Mouse (Mus musculus) layer of hippocampus, adult 18-20 months (tissue): Measurements from ENCODE around the gene Gm11555. TPM values are rescaled to one million over a fixed set of nuclear protein-coding genes. Genes with fewer than 3 reads are reported as not detected.
"Not testable (repeated sequence)": the region's sequence is repeated elsewhere in the genome, so short reads cannot be mapped to it uniquely, and the experiment has no call there.

Source experiments
- DNase-seq, 2 experiments: peaks; one replicate each; pipeline ENCODE4 v3.0.0; 2022; ENCODE audit warnings: low spot score in 2 of 2
- long read RNA-seq: library from polyadenylated mRNA; stranded (forward); transcript quantifications from one replicate; pipeline ENCODE4 v2.0.0, GENCODE M21; 2021
- total RNA-seq, 2 experiments: library from RNA; stranded (reverse); gene quantifications; 2 replicates each; pipeline ENCODE4 v1.2.3; 2021

Gm11555 gene
- not detected for total RNA-seq
- long read RNA-seq = 0 reads

DNA sequence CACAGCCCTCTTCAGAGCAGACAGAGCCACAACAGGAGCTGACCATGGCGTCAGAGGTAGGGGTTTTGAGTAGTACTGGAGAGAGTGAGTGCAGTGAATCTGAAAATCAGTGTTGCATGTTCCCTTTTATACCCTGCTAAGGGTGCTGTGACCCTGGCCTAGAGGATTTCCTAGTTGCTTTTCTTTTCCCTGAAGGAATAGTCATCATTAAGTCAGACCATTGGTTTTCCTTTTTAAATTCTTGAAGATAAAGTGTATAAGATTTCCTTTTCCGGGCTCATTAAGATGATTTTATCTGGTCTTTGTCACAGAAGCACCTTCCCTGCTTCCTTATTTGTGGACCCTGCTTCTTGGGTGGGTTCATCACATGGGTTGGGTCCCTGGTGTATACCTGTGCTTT is at the start of gene Gm11555:
Gene Gm11555 (minus strand): TSS at position 101 of the 400 bp plus-strand sequence.
- no peak for DNase-seq

DNA sequence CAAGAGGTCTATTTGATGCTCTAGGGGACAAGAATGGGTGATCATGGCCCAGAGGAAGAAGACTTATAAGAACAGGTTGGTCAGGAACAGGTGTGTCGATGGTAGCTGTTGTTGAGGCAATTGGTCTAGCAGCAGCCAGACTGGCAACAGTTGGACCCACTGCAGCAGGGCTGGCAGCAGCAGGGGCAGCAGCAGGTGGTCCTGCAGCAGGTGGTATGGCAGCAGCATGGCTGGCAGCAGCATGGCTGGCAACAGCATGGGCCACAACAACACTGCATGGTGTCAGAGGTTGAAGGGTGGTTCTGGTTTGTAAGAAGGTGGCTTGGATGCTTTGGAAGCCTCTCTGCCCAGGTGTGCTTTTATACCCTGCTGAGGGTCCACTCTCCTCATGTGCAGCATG is 40.4 kb upstream of the Gm11555 start, which contains the start of gene Gm14190:
Gene Gm14190 (minus strand): TSS at position 278 of the 400 bp plus-strand sequence.
- DNase-seq = no peak

DNA sequence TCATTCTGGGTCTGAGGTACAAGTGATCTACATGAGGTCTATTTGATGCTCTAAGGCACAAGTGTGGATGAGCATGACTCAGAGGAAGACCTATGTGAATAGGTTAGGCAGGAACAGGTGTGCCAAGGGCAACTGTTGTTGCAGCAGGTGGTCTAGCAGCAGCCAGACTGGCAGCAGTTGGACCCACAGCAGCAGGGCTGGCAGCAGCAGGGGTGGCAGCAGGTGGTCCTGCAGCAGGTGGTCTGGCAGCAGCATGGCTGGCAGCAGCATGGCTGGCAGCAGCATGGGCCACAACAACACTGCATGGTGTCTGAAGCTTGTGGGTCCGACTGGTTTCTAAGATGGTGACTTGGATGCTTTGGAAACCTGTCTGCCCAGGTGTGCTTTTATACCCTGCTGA is 35.2 kb upstream of the Gm11555 start:
- not testable (repeated sequence) for DNase-seq

- no peak for DNase-seq
These were observed 33.4 kb upstream of the Gm11555 start for GRCm38 (mm10) chr11:99683481-99683880.

DNA sequence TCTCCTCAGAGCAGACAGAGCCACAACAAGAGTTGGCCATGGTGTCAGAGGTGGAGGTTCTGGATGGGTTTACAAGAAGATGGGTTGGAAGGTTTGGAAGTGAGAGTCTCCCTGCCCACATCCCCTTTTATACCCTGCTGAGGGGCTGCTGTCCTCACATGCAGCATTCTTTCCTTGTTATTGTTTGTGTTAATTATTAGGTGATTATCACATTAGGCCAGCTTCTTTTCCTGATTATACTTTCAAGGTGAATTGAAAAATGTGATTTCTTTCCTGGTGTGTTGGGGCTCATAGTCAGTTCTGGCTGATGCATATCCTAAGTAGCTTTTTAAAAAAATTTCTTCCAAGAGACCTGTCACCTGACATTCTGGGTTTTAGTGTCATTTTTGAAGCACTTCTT is 15.8 kb upstream of the Gm11555 start, which contains the start of gene Krtap4-6:
Gene Krtap4-6 (minus strand): TSS at position 101 of the 400 bp plus-strand sequence.
- no peak for DNase-seq

- DNase-seq = no peak
These were observed 12.8 kb upstream of the Gm11555 start for GRCm38 (mm10) chr11:99662802-99663201.

DNA sequence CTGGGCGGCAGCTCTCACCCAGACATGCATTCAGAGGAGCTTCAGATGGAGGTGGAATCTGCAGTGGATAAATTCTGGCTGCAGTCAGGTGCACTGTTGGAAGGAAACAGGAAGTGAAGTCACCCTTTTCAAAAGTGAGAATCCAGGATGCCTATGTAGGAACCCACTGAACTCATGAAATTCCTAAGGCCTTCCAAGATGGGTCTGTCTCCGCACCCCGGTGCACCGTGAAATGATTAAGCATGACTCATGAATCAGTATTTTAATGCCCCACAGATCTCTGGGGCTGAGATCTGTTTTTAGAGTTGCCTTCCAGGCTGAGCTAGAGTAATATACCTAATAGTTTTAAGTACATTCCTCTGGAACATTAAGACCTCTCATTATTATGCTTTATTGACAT is 9.2 kb upstream of the Gm11555 start:
- no peak for DNase-seq

DNA sequence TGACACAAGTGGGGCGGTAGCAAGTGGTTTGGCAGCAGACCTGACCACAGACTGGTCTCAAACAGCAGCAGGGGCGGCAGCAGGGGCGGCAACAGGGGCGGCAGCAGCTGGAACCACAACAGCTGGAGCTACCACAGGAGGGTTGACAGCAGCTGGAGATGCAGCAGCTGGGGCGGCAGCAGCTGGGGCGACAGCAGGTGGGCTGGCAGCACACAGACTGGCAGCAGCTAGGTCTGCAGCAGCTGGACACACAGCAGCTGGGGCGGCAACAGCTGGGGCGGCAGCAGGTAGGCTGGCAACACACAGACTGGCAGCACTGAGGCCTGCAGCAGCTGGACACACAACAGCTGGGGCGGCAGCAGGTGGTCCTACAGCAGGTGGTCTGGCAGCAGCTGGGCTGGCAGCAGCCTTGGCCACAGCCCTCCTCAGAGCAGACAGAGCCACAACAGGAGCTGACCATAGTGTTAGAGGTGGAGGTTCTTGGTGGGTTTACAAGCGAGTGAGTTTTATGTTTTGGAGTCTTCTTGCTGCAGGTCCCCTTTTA is 8.5 kb upstream of the Gm11555 start, which contains the start of gene Gm11563:
Gene Gm11563 (minus strand): TSS at position 494 of the 544 bp plus-strand sequence.
- DNase-seq = not testable (repeated sequence)

DNA sequence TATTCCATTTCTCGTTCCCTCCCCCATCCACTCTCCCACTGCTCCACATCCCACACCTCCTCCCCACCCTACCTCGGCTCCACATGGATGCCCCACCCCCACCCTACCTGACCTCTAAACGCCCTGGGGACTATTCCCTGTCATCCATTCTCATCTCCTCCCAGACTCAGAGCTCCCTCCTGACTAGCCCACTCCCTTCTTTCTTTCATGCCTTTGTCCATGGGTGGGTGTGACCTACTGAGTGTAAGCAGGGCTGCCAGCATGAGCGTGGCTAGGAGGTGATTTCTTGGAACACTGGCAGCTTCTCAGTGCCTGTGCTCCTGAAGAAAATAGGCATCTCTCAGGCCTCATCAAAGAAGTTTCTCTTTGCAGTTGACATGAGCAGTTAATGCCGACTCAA is 7.0 kb upstream of the Gm11555 start:
- no peak for DNase-seq

DNA sequence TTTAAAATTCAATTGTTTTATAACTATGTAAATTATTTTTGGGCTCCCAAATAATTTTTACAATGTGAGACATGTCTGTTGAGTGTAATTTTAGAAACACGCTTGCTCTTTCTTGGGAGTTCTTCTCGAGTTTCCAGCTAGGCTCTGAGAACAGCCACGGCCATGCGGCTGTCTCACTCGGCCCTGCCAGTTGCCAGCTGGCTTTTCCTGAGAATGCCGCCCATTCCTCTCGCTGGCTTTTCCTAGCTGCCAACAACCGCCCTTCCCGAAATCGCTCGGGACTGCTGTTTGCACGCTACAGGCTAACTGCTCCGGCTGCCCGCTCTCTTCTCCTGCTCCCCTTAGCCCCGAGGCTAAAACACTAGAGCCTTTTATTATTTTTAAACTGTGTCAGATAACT is 3.6 kb downstream of the Gm11555 start:
- peak in 1 of 2 experiments; percentile 2 for DNase-seq

DNA sequence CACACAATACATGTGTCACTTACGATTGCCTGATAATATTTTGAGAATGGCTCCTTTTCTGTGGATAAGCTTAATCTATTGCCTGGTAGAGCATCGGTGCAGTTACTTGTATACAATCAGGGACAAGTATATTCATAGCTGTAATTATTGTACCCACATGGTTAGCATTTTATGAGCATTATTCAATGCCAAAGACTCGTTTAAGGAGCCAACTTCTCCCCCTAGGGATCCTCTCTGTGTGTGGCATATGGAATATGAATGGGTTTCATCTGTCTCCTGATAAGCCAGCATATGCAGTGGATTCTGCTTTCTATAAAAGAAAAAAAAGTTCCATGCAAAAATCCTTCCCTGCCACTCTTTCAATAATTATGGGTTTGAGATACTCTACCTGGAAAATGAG is 5.7 kb downstream of the Gm11555 start:
- peak in 1 of 2 experiments; percentile 47 for DNase-seq

DNA sequence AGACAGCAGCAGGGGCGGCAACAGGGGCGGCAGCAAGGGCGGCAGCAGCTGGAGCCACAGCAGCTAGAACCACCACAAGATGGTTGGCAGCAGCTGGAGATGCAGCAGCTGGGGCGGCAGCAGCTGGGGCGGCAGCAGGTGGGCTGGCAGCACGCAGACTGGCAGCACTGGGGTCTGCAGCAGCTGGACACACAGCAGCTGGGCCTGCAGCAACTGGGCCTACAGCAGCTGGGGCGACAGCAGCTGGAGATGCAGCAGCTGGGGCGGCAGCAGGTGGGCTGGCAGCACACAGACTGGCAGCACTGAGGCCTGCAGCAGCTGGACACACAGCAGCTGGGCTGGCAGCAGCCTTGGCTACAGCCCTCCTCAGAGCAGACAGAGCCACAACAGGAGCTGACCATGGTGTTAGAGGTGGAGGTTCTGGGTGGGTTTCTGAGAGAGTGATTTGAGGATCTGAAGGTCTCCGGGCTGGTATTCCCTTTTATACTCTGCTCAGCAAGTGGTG is 6.3 kb downstream of the Gm11555 start, which contains the start of gene Krtap4-7:
Gene Krtap4-7 (minus strand): TSS at position 455 of the 505 bp plus-strand sequence.
- not testable (repeated sequence) for DNase-seq

DNA sequence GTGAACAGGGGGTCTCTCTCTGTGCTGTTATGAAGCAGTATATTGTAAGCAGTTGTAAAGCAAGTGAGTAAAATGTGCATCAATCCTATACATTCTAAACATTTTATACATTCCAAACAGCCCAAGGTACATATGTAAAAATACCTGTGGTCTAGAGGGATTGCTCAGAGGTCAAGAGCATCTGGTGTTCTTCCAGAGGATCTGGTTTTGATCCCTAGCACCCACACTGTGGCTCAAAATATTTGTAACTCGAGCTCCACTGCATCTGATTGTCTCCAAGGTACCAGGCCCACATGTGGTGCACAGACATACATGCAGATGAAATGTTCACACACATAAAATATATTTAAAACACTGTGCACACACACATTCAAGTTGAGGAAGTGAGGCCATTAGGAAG is 9.1 kb downstream of the Gm11555 start:
- no peak for DNase-seq

DNA sequence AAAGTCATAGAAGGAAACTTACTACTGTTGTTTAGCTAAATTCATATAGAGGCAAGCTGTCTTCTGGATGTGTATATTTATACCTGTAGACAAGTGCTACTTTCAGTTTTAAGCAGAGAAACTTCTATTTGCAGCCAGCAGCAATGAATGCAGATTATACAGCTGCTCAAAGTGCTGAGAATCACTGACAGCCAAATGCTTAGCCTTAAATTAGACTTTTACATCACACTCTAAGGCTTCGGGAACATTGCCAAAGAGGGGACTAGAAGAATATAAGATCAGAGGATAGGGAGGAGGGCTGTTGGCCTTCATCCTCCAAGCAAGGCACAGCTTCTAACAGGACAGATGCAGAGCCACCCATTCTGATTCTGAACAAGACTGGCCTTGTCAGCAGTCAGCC is 12.9 kb downstream of the Gm11555 start:
- DNase-seq = no peak

DNA sequence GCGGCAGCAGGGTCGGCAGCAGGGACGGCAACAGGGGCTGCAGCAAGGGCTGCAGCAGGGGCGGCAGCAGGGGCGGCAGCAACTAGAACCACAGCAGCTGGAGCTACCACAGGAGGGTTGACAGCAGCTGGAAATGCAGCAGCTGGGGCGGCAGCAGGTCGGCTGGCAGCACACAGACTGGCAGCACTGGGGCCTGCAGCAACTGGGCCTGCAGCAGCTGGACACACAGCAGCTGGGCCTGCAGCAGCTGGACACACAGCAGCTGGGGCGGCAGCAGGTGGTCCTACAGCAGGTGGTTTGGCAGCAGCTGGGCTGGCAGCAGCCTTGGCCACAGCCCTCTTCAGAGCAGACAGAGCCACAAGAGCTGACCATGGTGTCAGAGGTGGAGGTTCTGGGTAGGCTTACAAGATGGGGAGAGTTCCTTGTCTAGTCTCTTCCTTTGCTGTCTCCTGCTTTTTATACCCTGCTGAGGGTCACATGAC is 15.3 kb downstream of the Gm11555 start, which contains the start of gene Krtap4-2:
Gene Krtap4-2 (minus strand): TSS at position 432 of the 482 bp plus-strand sequence.
- DNase-seq = no peak

GRCm38 (mm10) chr11:99633293-99633692 is 16.7 kb downstream of the Gm11555 start:
- no peak for DNase-seq

- no peak for DNase-seq
These were observed 19.1 kb downstream of the Gm11555 start for GRCm38 (mm10) chr11:99630890-99631289.

- no peak for DNase-seq
These were observed 21.9 kb downstream of the Gm11555 start, which contains the start of gene Krtap4-1 for GRCm38 (mm10) chr11:99628138-99628537. Krtap4-1 (minus strand) TSS chr11:99628238.

GRCm38 (mm10) chr11:99620335-99620734 is 29.7 kb downstream of the Gm11555 start, which contains the start of gene Gm11562:
Gm11562 (minus strand) TSS chr11:99620435.
- DNase-seq = no peak

GRCm38 (mm10) chr11:99614796-99615363 is 35.2 kb downstream of the Gm11555 start, which contains the start of gene Krtap2-4:
Krtap2-4 (minus strand) TSS chr11:99614846.
- no peak for DNase-seq

DNA sequence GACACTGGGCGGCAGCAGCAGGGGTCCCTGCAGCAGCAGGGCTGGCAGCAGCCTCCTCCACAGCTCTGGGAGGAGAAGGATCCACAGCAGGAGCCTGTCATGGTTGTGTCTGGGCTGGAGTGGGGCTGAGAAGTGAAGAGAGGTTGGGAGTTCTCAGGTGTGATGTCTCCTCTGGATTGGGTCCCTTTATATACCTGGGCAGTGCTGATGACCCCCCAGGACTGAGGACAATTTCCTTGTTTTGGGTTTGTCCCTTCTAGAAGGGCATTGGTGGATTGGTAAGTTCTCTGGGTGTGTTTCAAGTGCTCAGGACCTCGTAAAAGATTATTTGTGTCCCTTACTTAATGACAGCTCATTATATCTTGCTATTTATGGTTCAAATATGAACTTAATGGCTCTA is 39.9 kb downstream of the Gm11555 start, which contains the start of gene Gm11937:
Gene Gm11937 (minus strand): TSS at position 101 of the 400 bp plus-strand sequence.
- DNase-seq = not testable (repeated sequence)

DNA sequence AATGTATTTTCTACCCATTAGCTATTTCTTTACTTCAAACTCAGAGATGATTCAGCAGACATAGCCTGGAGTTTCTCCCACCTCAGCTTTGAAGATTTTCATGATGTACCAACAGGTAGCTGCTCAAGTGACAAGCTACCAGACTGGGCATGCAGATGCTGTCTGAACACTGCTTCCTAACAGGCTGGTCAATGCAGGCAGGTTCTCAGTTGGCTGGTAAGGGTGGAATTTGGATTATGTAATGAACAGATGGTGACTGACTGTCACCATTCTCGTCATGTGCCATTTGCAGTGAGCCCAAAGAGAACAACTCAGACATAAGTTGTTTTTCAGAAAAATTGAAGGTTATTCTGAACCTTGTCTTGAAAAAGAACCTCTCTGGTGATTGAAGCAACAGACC is 40.9 kb downstream of the Gm11555 start:
- peak; percentile 42 to 62 for DNase-seq
